Mouse (Mus musculus) embryonic fibroblast, embryonic 13.5 days (primary cell): ENCODE results near the gene Acsf2.

ENCODE experiments used
- CTCF ChIP-seq: IDR thresholded peaks from 2 replicates; pipeline ENCODE4 v1.5.1; 2011; ENCODE audit warnings: mild to moderate bottlenecking, control low read depth, low read length, moderate library complexity, borderline replicate concordance; ENCODE audit not compliant: insufficient read depth
- POLR2A ChIP-seq: IDR thresholded peaks from 2 replicates; pipeline ENCODE4 v1.6.1; 2011; ENCODE audit warnings: low read depth, mild to moderate bottlenecking, control low read depth, low read length, moderate library complexity

- TF ChIP-seq CTCF: no peak
- no peak for TF ChIP-seq POLR2A
Measured at GRCm38 (mm10) chr11:94543344-94543743, 58.3 kb downstream of the Acsf2 start.
